Mouse (Mus musculus): Measurements from ENCODE around the gene Ptprm. TPM values are rescaled to one million over a fixed set of nuclear protein-coding genes. Genes with fewer than 3 reads are reported as not detected.

The Ptprm gene
- polyA plus RNA-seq, 1 experiment from 2014 or later = 45.7 TPM

DNA sequence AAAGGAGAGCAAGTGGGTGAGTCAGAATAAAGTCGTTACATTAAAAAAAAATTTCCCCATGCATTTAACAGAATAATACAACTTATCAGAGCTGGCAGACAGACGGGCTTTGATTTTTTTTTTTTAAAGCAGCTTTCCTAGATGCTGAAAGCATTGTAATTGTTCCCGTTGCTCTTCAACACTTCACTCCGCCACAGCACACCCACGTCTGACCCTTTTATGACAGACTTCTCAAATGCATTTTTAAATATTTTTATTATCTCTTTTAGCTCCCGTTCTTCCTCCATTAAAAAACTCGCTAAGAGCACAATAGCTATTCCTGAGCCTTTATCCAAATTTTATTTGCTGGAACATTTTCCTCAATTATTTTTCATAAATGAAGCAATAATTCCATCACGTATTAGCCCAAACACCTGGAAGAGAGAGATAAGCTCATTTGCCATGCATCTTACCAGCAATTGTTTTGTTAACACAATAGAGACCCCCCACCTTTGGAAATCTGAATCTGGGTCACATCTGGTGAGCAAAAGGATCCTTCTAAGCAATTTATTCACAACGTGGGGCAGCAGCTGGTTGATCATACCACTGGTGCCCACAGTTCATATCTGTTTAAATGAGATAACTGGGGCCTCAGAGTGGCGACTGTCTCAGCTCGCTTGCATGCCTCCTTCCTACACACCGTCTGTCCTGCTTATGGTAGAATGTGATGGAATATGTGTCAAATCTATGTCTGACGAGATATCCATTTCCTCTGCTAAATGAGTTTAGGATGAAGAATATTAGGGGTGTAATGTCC, 463.0 kb downstream of the Ptprm start:
- Histone ChIP-seq H3K4me2 (ENCODE audit: low read depth, low read length) (no peak overlapping the region), H3K4me3 (ENCODE audit: low read length) (no peak overlapping the region), H3K27ac (ENCODE audit: low read length) (no peak overlapping the region), H3K36me3 (ENCODE audit: control insufficient read depth, insufficient read depth, low read length) (no peaks in the 10 kb centered on the region), H3K9ac (ENCODE audit: low read length) (no peak overlapping the region), H3K27me3 (ENCODE audit: control insufficient read depth, insufficient read depth, low read depth, low read length) (no peaks in the 10 kb centered on the region), H3K4me1 (replicated peaks; ENCODE audit: control insufficient read depth, insufficient read depth, low read length) (no peaks in the 10 kb centered on the region), H3K9me3 (ENCODE audit: control insufficient read depth, low read length) (no peaks in the 10 kb centered on the region)
- no peak for ATAC-seq (ENCODE audit: low read depth)
- 53% methylated on average over 13 of the region's 13 CpGs for WGBS

DNA sequence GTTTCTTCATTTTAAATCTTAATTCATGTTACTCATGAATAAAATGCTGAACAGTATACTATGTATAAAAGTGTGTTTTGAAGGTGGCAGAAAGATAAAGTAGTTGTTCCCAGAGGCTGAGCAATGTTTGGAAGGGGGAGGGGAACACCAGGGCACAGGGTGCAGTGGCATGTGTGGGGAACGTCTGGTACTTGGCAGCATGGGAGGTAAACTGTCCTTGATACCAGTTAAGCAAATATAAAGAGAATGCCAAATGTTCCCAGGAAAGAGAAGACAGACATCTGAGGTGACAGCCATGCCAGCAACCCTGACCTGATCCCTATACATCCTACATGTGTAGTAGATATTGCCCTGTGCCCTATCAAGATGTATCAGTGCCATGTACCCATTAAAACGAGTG, 472.0 kb downstream of the Ptprm start:
- Histone ChIP-seq H3K27me3 (ENCODE audit: control insufficient read depth, insufficient read depth, low read depth, low read length) (no peaks in the 10 kb centered on the region), H3K4me2 (ENCODE audit: low read depth, low read length) (no peak overlapping the region), H3K4me1 (replicated peaks; ENCODE audit: control insufficient read depth, insufficient read depth, low read length) (no peaks in the 10 kb centered on the region), H3K36me3 (ENCODE audit: control insufficient read depth, insufficient read depth, low read length) (no peaks in the 10 kb centered on the region), H3K9ac (ENCODE audit: low read length) (no peak overlapping the region), H3K27ac (ENCODE audit: low read length) (no peak overlapping the region), H3K9me3 (ENCODE audit: control insufficient read depth, low read length) (no peaks in the 10 kb centered on the region), H3K4me3 (ENCODE audit: low read length) (no peak overlapping the region)
- no peak for ATAC-seq (ENCODE audit: low read depth)
- 46% methylated on average over 2 of the region's 2 CpGs for WGBS

DNA sequence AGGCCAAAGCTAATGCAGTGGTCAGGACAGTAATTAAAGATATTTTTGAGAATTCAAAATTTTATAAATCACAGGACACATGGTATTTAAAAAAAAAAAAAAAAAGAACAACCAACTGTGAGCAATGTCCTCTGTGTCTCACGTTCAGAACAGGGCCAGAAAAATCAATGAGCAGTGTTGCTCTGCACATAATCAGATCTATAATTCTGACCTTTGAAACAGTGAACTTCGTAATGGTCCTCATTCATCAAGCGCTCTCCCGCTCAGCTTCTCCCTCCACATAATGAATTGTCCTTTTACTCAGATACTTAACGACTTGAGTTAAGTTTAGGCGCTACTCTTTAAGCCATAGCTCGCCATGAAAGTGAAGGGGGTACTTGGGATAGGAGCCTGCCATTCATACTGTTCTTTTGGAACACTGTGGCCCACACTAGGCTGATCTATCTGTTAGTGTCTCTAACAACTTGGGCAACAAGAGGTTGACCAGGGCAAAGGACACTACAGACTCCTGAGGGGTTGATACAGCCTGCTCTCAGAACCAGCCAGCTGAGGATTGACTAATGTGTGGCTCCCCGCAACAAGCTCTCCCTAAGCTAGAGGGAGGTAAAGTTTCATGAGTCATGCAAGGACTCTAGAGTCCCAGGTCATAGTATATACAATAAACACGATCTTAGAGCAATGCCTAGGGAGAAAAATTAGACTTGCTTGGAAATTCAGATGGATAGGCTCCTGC, 473.1 kb downstream of the Ptprm start:
- Histone ChIP-seq H3K27ac (ENCODE audit: low read length) (no peak overlapping the region), H3K4me2 (ENCODE audit: low read depth, low read length) (no peak overlapping the region), H3K9me3 (ENCODE audit: control insufficient read depth, low read length) (no peaks in the 10 kb centered on the region), H3K4me1 (replicated peaks; ENCODE audit: control insufficient read depth, insufficient read depth, low read length) (no peaks in the 10 kb centered on the region), H3K4me3 (ENCODE audit: low read length) (no peak overlapping the region), H3K9ac (ENCODE audit: low read length) (no peak overlapping the region), H3K36me3 (ENCODE audit: control insufficient read depth, insufficient read depth, low read length) (no peaks in the 10 kb centered on the region), H3K27me3 (ENCODE audit: control insufficient read depth, insufficient read depth, low read depth, low read length) (no peaks in the 10 kb centered on the region)
- no peak for ATAC-seq (ENCODE audit: low read depth)
- 79% methylated on average over 9 of the region's 9 CpGs for WGBS

GRCm38 (mm10) chr17:66879151-66879550, 475.1 kb downstream of the Ptprm start:
- Histone ChIP-seq H3K4me3 (ENCODE audit: low read length) (no peak overlapping the region), H3K4me1 (replicated peaks; ENCODE audit: control insufficient read depth, insufficient read depth, low read length) (no peaks in the 10 kb centered on the region), H3K9ac (ENCODE audit: low read length) (no peak overlapping the region), H3K4me2 (ENCODE audit: low read depth, low read length) (no peak overlapping the region), H3K27ac (ENCODE audit: low read length) (no peak overlapping the region), H3K9me3 (ENCODE audit: control insufficient read depth, low read length) (no peaks in the 10 kb centered on the region), H3K27me3 (ENCODE audit: control insufficient read depth, insufficient read depth, low read depth, low read length) (no peaks in the 10 kb centered on the region), H3K36me3 (ENCODE audit: control insufficient read depth, insufficient read depth, low read length) (no peaks in the 10 kb centered on the region)
- 57% methylated on average over 2 of the region's 2 CpGs for WGBS
- no peak for ATAC-seq (ENCODE audit: low read depth)

DNA sequence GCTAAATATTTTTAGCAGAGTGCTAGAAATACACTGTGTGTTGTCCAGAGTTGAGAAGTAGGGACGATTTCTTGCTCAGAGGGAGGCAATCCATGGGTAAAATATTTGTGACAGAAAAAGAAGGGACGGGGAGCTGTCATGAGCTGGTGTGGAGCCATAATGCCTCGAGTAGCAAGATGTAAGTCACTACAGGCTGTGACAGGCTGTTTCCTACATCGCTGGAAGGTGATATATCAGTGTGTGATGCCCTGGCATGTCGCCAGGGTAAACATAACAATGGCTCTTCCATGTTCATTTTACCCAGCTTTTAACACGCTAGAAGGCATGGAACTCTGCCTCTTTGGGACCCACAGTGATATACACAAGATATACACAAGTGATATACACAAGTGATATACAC, 476.7 kb downstream of the Ptprm start:
- Histone ChIP-seq H3K9me3 (ENCODE audit: control insufficient read depth, low read length) (no peaks in the 10 kb centered on the region), H3K36me3 (ENCODE audit: control insufficient read depth, insufficient read depth, low read length) (no peaks in the 10 kb centered on the region), H3K4me2 (ENCODE audit: low read depth, low read length) (no peak overlapping the region), H3K4me1 (replicated peaks; ENCODE audit: control insufficient read depth, insufficient read depth, low read length) (no peaks in the 10 kb centered on the region), H3K9ac (ENCODE audit: low read length) (no peak overlapping the region), H3K27ac (ENCODE audit: low read length) (no peak overlapping the region), H3K4me3 (ENCODE audit: low read length) (no peak overlapping the region), H3K27me3 (ENCODE audit: control insufficient read depth, insufficient read depth, low read depth, low read length) (no peaks in the 10 kb centered on the region)
- ATAC-seq (ENCODE audit: low read depth) = peak; percentile 31; the same call in 1 of the 2 replicates
- 35% methylated on average over 6 of the region's 6 CpGs for WGBS

DNA sequence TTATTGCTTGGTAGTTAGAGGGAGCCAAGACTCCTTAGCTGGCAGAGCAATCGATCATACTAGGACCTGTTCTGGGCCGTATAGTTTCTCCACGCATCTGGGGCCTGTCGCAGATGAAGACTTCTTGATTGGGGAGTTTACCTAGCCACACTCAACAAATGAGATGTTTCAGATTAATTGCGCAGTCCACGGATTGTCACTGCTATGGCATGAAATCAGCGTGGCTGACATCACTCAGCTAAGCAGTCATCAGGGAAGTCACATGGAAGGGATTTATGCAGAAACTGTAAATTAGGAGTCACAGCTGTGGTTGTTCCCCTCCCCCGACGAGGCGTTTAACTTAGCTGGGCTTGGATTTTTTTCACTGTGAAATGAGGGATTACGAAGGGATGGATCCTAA, 479.4 kb downstream of the Ptprm start:
- no peaks in the 10 kb centered on the region for H3K9me3 ChIP-seq (ENCODE audit: control insufficient read depth, low read length)
- H3K9ac ChIP-seq (ENCODE audit: low read length) = no peak overlapping the region
- ATAC-seq (ENCODE audit: low read depth) = no peak
- H3K4me2 ChIP-seq (ENCODE audit: low read depth, low read length) = no peak overlapping the region
- no peaks in the 10 kb centered on the region for H3K36me3 ChIP-seq (ENCODE audit: control insufficient read depth, insufficient read depth, low read length)
- H3K27ac ChIP-seq (ENCODE audit: low read length) = no peak overlapping the region
- 74% methylated on average over 11 of the region's 11 CpGs for WGBS
- H3K4me1 ChIP-seq (replicated peaks; ENCODE audit: control insufficient read depth, insufficient read depth, low read length) = no peaks in the 10 kb centered on the region
- H3K27me3 ChIP-seq (ENCODE audit: control insufficient read depth, insufficient read depth, low read depth, low read length) = no peaks in the 10 kb centered on the region
- no peak overlapping the region for H3K4me3 ChIP-seq (ENCODE audit: low read length)

- Histone ChIP-seq H3K4me3 (ENCODE audit: low read length) (no peak overlapping the region), H3K36me3 (ENCODE audit: control insufficient read depth, insufficient read depth, low read length) (no peaks in the 10 kb centered on the region), H3K9ac (ENCODE audit: low read length) (no peak overlapping the region), H3K9me3 (ENCODE audit: control insufficient read depth, low read length) (no peaks in the 10 kb centered on the region), H3K4me1 (replicated peaks; ENCODE audit: control insufficient read depth, insufficient read depth, low read length) (no peaks in the 10 kb centered on the region), H3K27ac (ENCODE audit: low read length) (no peak overlapping the region), H3K27me3 (ENCODE audit: control insufficient read depth, insufficient read depth, low read depth, low read length) (no peaks in the 10 kb centered on the region), H3K4me2 (ENCODE audit: low read depth, low read length) (no peak overlapping the region)
- ATAC-seq (ENCODE audit: low read depth) = no peak
- 73% methylated on average over 4 of the region's 4 CpGs for WGBS
These were observed 482.9 kb downstream of the Ptprm start for GRCm38 (mm10) chr17:66871396-66871795.

- H3K27ac ChIP-seq (ENCODE audit: low read length) = no peak overlapping the region
- H3K9me3 ChIP-seq (ENCODE audit: control insufficient read depth, low read length) = no peaks in the 10 kb centered on the region
- H3K4me3 ChIP-seq (ENCODE audit: low read length) = no peak overlapping the region
- no peak overlapping the region for H3K4me2 ChIP-seq (ENCODE audit: low read depth, low read length)
- ATAC-seq (ENCODE audit: low read depth) = no peak
- H3K36me3 ChIP-seq (ENCODE audit: control insufficient read depth, insufficient read depth, low read length) = no peaks in the 10 kb centered on the region
- WGBS = 87% methylated on average over 13 of the region's 13 CpGs
- H3K4me1 ChIP-seq (replicated peaks; ENCODE audit: control insufficient read depth, insufficient read depth, low read length) = no peaks in the 10 kb centered on the region
- no peak overlapping the region for H3K9ac ChIP-seq (ENCODE audit: low read length)
- H3K27me3 ChIP-seq (ENCODE audit: control insufficient read depth, insufficient read depth, low read depth, low read length) = no peaks in the 10 kb centered on the region
These were observed 484.7 kb downstream of the Ptprm start for GRCm38 (mm10) chr17:66869581-66870002.

DNA sequence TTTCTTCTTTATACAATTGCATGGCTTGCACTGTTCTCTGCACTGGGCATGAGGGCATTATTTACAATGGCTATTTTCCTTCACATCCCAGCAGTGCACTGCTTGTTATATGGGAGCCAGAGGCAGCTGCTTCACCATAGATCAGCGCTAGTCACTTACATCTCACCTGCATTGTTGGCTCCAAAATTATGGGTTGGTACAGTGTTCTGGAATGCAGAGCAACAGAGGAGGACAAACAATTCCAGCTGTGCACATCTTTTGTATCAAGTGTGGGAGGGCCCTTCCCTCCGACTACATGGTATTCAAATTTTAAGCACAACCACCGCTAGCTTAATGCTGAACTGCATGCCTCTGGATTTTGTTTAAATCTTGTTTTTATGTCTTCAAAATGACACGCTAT, 489.8 kb downstream of the Ptprm start:
- Histone ChIP-seq H3K36me3 (ENCODE audit: control insufficient read depth, insufficient read depth, low read length) (no peaks in the 10 kb centered on the region), H3K27me3 (ENCODE audit: control insufficient read depth, insufficient read depth, low read depth, low read length) (no peaks in the 10 kb centered on the region), H3K9me3 (ENCODE audit: control insufficient read depth, low read length) (no peaks in the 10 kb centered on the region), H3K9ac (ENCODE audit: low read length) (no peak overlapping the region), H3K4me3 (ENCODE audit: low read length) (no peak overlapping the region), H3K27ac (ENCODE audit: low read length) (no peak overlapping the region), H3K4me1 (replicated peaks; ENCODE audit: control insufficient read depth, insufficient read depth, low read length) (no peaks in the 10 kb centered on the region), H3K4me2 (ENCODE audit: low read depth, low read length) (no peak overlapping the region)
- no peak for ATAC-seq (ENCODE audit: low read depth)
- 81% methylated on average over 4 of the region's 4 CpGs for WGBS
